8 mouse cellular contexts compared by ENCODE assay signal in genomic region chr8:120276891-120277426, GRCm38 (mm10). TPM values are rescaled to one million over a fixed set of nuclear protein-coding genes. Genes with fewer than 3 reads are reported as not detected.
DNase-seq lines count a peak whose midpoint lies in the region; ATAC-seq and TF ChIP-seq lines count a peak whose summit lies in the region.

No protein-coding gene starts in this region.

- peak; percentile 39 for TF ChIP-seq CTCF in forebrain, postnatal 0 days (IDR thresholded peaks at IDR 0.05; ENCODE audit: low read depth)
- no peak for TF ChIP-seq CTCF in small intestine, adult 2 months (IDR thresholded peaks at IDR 0.05; ENCODE audit: extremely low read depth, insufficient read length, insufficient replicate concordance, low read depth, low read length)

- WGBS in forebrain, postnatal 0 days, result 16% methylated on average over 16 of the region's 16 CpGs
- WGBS in intestine, embryonic 14.5 days, result 9% methylated on average over 16 of the region's 16 CpGs
- 7% methylated on average over 16 of the region's 16 CpGs for WGBS in lung, embryonic 15.5 days
- 20% methylated on average over 16 of the region's 16 CpGs for WGBS in small intestine, adult 2 months

- no peak for ATAC-seq in CD4-positive, CD25-positive, alpha-beta regulatory T cell, adult 4 months
- ATAC-seq in forebrain, postnatal 0 days, result no peak
- ATAC-seq in intestine, embryonic 14.5 days (replicated peaks; ENCODE audit: low FRiP score, low TSS enrichment, low read depth), result peak; percentile 9
- ATAC-seq in lung, embryonic 15.5 days (ENCODE audit: borderline replicate concordance, extremely low read depth, low FRiP score, low TSS enrichment), result peak; percentile 1

- DNase-seq in CD4-positive, CD25-positive, alpha-beta regulatory T cell, adult 2 months (ENCODE audit: low read depth, low spot score), result peak; percentile 41
- DNase-seq in ES-CJ7 (ENCODE audit: low read depth, low spot score), result peak; percentile 86
- no peak for DNase-seq in forebrain, postnatal 0 days
- DNase-seq in intestine, embryonic 14.5 days (ENCODE audit: low spot score), result peak; percentile 78
- no peak for DNase-seq in layer of hippocampus, postnatal 25 days (ENCODE audit: extremely low spot score in 1 of 2, low spot score in 1 of 2)

- no peaks in the 10 kb centered on the region for H3K27me3 ChIP-seq in forebrain, postnatal 0 days (ENCODE audit: insufficient read depth, low read length)
- no peaks in the 10 kb centered on the region for H3K27me3 ChIP-seq in intestine, embryonic 14.5 days (replicated peaks; ENCODE audit: control insufficient read depth, insufficient read depth, low read length)
- no peaks in the 10 kb centered on the region for H3K27me3 ChIP-seq in lung, embryonic 15.5 days
- H3K27me3 ChIP-seq in small intestine, adult 2 months (ENCODE audit: control insufficient read depth, insufficient read depth, low read length), result no peaks in the 10 kb centered on the region

- H3K4me2 ChIP-seq in forebrain, postnatal 0 days (ENCODE audit: low read depth), result peak overlapping the region; percentile 62
- H3K4me2 ChIP-seq in intestine, embryonic 14.5 days (ENCODE audit: low read length), result peak overlapping the region; percentile 72
- peak overlapping the region; percentile 65 for H3K4me2 ChIP-seq in lung, embryonic 15.5 days

- no peak for TF ChIP-seq POLR2A in small intestine, adult 2 months (IDR thresholded peaks at IDR 0.05; ENCODE audit: low read depth, low read length)

- H3K4me1 ChIP-seq in forebrain, postnatal 0 days (ENCODE audit: insufficient read depth), result peaks cover 9% of the 10 kb centered on the region
- peaks cover 48% of the 10 kb centered on the region for H3K4me1 ChIP-seq in intestine, embryonic 14.5 days (replicated peaks; ENCODE audit: control insufficient read depth, insufficient read depth, low read length)
- peaks cover 69% of the 10 kb centered on the region for H3K4me1 ChIP-seq in lung, embryonic 15.5 days
- peaks cover 13% of the 10 kb centered on the region for H3K4me1 ChIP-seq in small intestine, adult 2 months (ENCODE audit: control insufficient read depth, insufficient read depth, insufficient read length, low read length)

- peak overlapping the region; percentile 37 for H3K9ac ChIP-seq in forebrain, postnatal 0 days
- H3K9ac ChIP-seq in intestine, embryonic 14.5 days (ENCODE audit: low read length), result peak overlapping the region; percentile 42
- H3K9ac ChIP-seq in lung, embryonic 15.5 days, result peak overlapping the region; percentile 21

- no peaks in the 10 kb centered on the region for H3K9me3 ChIP-seq in forebrain, postnatal 0 days (ENCODE audit: low read length)
- H3K9me3 ChIP-seq in intestine, embryonic 14.5 days (ENCODE audit: control insufficient read depth, low read length), result no peaks in the 10 kb centered on the region
- no peaks in the 10 kb centered on the region for H3K9me3 ChIP-seq in lung, embryonic 15.5 days

- H3K27ac ChIP-seq in forebrain, postnatal 0 days (ENCODE audit: low read depth, low read length), result no peak overlapping the region
- H3K27ac ChIP-seq in intestine, embryonic 14.5 days (ENCODE audit: low read depth), result peak overlapping the region; percentile 88
- peak overlapping the region; percentile 97 for H3K27ac ChIP-seq in lung, embryonic 15.5 days
- H3K27ac ChIP-seq in small intestine, adult 2 months (ENCODE audit: insufficient read depth, low read depth, low read length), result peak overlapping the region; percentile 19; the same call in 1 of the 2 replicates

- no peaks in the 10 kb centered on the region for H3K36me3 ChIP-seq in forebrain, postnatal 0 days (ENCODE audit: insufficient read depth)
- no peaks in the 10 kb centered on the region for H3K36me3 ChIP-seq in intestine, embryonic 14.5 days (ENCODE audit: control insufficient read depth, insufficient read depth, low read length)
- no peaks in the 10 kb centered on the region for H3K36me3 ChIP-seq in lung, embryonic 15.5 days
- H3K36me3 ChIP-seq in small intestine, adult 2 months (ENCODE audit: control insufficient read depth, insufficient read depth, low read length), result no peaks in the 10 kb centered on the region

- peak overlapping the region; percentile 28 for H3K4me3 ChIP-seq in forebrain, postnatal 0 days (ENCODE audit: low read depth, low read length)
- H3K4me3 ChIP-seq in intestine, embryonic 14.5 days (ENCODE audit: low read depth, low read length), result peak overlapping the region; percentile 33
- H3K4me3 ChIP-seq in lung, embryonic 15.5 days, result peak overlapping the region; percentile 38
- H3K4me3 ChIP-seq in small intestine, adult 2 months (ENCODE audit: low read depth, low read length), result peak overlapping the region; percentile 50

RNA-seq across cellular contexts. Expression of gene Gse1, which starts 48.7 kb away (rescaled TPM):
- 1 to 10 TPM; 2.2 to 4.2 TPM for polyA plus RNA-seq in CD4-positive, CD25-positive, alpha-beta regulatory T cell, adult 4 months (2017; shearing (Covaris generic))
- total RNA-seq in forebrain, postnatal 0 days (2014; rRNA removed), result 24.2 and 48.2 TPM in 2 replicates
- polyA plus RNA-seq in forebrain, postnatal 0 days (2015; fragmentation: Nextera tagmentation; extraction: Ambion mirVana), result 10.5 and 15.9 TPM in 2 replicates
- polyA plus RNA-seq in intestine, embryonic 14.5 days (2014; fragmentation: Nextera tagmentation; extraction: Ambion mirVana), result 13.3 and 16.7 TPM in 2 replicates
- 9.6 and 12.6 TPM in 2 replicates for polyA plus RNA-seq in lung, embryonic 15.5 days (2015; fragmentation: Nextera tagmentation; extraction: Ambion mirVana)
- polyA plus RNA-seq in small intestine, adult 2 months (2012; rRNA removed), result 29.6 and 55.9 TPM in 2 replicates
- total RNA-seq in layer of hippocampus, postnatal 25 days (2021), result 100 to 1,000 TPM; 121 to 145 TPM

Comparison
In these comparisons a context has a peak if more than half of its experiments do, and no peak if none do; other contexts are left out.
1. DNase-seq: peak in CD4-positive, CD25-positive, alpha-beta regulatory T cell, adult 2 months (single experiment), ES-CJ7 (single experiment) and intestine, embryonic 14.5 days (single experiment); none in forebrain, postnatal 0 days (single experiment) and layer of hippocampus, postnatal 25 days (0 of 2).
2. ATAC-seq: peak in intestine, embryonic 14.5 days (single experiment) and lung, embryonic 15.5 days (single experiment); none in CD4-positive, CD25-positive, alpha-beta regulatory T cell, adult 4 months (single experiment) and forebrain, postnatal 0 days (single experiment).
3. Peak in every context shown above with its lines, with median percentiles within 50 percentile points of each other: H3K4me2 ChIP-seq, H3K4me3 ChIP-seq and H3K9ac ChIP-seq.